Mouse (Mus musculus): ENCODE data around the gene Ripk3.
A peak's percentile ranks its signal among the peaks of the same experiment; 100 is the strongest.

Gene Ripk3

GRCm38 (mm10) chr14:55788256-55789050 lies at the start of gene Ripk3:
Ripk3 (minus strand) TSS chr14:55788865.
- DNase-seq (ENCODE audit: low read depth, low spot score) = peak; percentile 82

- no peak for DNase-seq (ENCODE audit: low read depth, low spot score)
These were observed 49.6 kb upstream of the Ripk3 start for GRCm38 (mm10) chr14:55838312-55838711.

GRCm38 (mm10) chr14:55834808-55835533 lies 46.3 kb upstream of the Ripk3 start:
- DNase-seq (ENCODE audit: low read depth, low spot score) = no peak

GRCm38 (mm10) chr14:55833126-55833525 lies 44.5 kb upstream of the Ripk3 start:
- DNase-seq (ENCODE audit: low read depth, low spot score) = no peak

- no peak for DNase-seq (ENCODE audit: low read depth, low spot score)
These were observed 41.7 kb upstream of the Ripk3 start for GRCm38 (mm10) chr14:55830331-55830730.

- DNase-seq (ENCODE audit: low read depth, low spot score) = no peak
These were observed 41.2 kb upstream of the Ripk3 start for GRCm38 (mm10) chr14:55829854-55830253.

GRCm38 (mm10) chr14:55828716-55829263 lies 40.1 kb upstream of the Ripk3 start:
- no peak for DNase-seq (ENCODE audit: low read depth, low spot score)

- no peak for DNase-seq (ENCODE audit: low read depth, low spot score)
These were observed 38.1 kb upstream of the Ripk3 start for GRCm38 (mm10) chr14:55826551-55827340.

GRCm38 (mm10) chr14:55826142-55826541 lies 37.5 kb upstream of the Ripk3 start:
- no peak for DNase-seq (ENCODE audit: low read depth, low spot score)

GRCm38 (mm10) chr14:55825216-55826051 lies 36.8 kb upstream of the Ripk3 start:
- DNase-seq (ENCODE audit: low read depth, low spot score) = no peak

GRCm38 (mm10) chr14:55824481-55825215 lies 36.0 kb upstream of the Ripk3 start:
- no peak for DNase-seq (ENCODE audit: low read depth, low spot score)

- no peak for DNase-seq (ENCODE audit: low read depth, low spot score)
These were observed 35.4 kb upstream of the Ripk3 start for GRCm38 (mm10) chr14:55824001-55824480.

GRCm38 (mm10) chr14:55822991-55823762 lies 34.5 kb upstream of the Ripk3 start, which contains the start of gene Nfatc4:
Nfatc4 (plus strand) TSS chr14:55823144.
- DNase-seq (ENCODE audit: low read depth, low spot score) = no peak

GRCm38 (mm10) chr14:55822435-55822990 lies 33.8 kb upstream of the Ripk3 start:
- DNase-seq (ENCODE audit: low read depth, low spot score) = peak; percentile 81

- DNase-seq (ENCODE audit: low read depth, low spot score) = no peak
These were observed 31.9 kb upstream of the Ripk3 start for GRCm38 (mm10) chr14:55820576-55820975.

GRCm38 (mm10) chr14:55819845-55820405 lies 31.3 kb upstream of the Ripk3 start:
- no peak for DNase-seq (ENCODE audit: low read depth, low spot score)

GRCm38 (mm10) chr14:55815310-55815751 lies 26.7 kb upstream of the Ripk3 start:
- DNase-seq (ENCODE audit: low read depth, low spot score) = no peak

- DNase-seq (ENCODE audit: low read depth, low spot score) = no peak
These were observed 26.2 kb upstream of the Ripk3 start for GRCm38 (mm10) chr14:55814885-55815284.

Data from CD4-positive helper T cell, adult 2 months (primary cell).